Mouse (Mus musculus): ENCODE measurements around the gene Nmrk2. TPM values are rescaled to one million over a fixed set of nuclear protein-coding genes. Genes with fewer than 3 reads are reported as not detected.

The Nmrk2 gene
- polyA plus RNA-seq, 1 experiment from 2014 or later = 2.7 TPM

- Histone ChIP-seq H3K27ac (peak overlapping the region; percentile 60), H3K27me3 (ENCODE audit: insufficient read depth, poor library complexity, severe bottlenecking) (0 out of 2 replicates have a peak, but pooled peaks cover 7% of the 10 kb centered on the region), H3K36me3 (no peaks in the 10 kb centered on the region; the same call in 1 of the 2 replicates), H3K9me3 (no peaks in the 10 kb centered on the region), H3K4me1 (peaks cover 61% of the 10 kb centered on the region), H3K4me3 (no peak overlapping the region)
- DNase-seq (ENCODE audit: low spot score) = no peak
- 57% methylated on average over 8 of the region's 8 CpGs for WGBS
Measured at GRCm38 (mm10) chr10:81202978-81203720, 1.3 kb upstream of the Nmrk2 start.

- Histone ChIP-seq H3K36me3 (no peaks in the 10 kb centered on the region), H3K27ac (peak overlapping the region; percentile 60), H3K9me3 (no peaks in the 10 kb centered on the region), H3K4me3 (no peak overlapping the region), H3K27me3 (ENCODE audit: insufficient read depth, poor library complexity, severe bottlenecking) (peaks cover 24% of the 10 kb centered on the region), H3K4me1 (peaks cover 73% of the 10 kb centered on the region)
- DNase-seq (ENCODE audit: low spot score) = no peak
- WGBS = 64% methylated on average over 20 of the region's 20 CpGs
Measured at GRCm38 (mm10) chr10:81200605-81201287, 1.1 kb downstream of the Nmrk2 start.

- peaks cover 73% of the 10 kb centered on the region for H3K4me1 ChIP-seq
- WGBS = 76% methylated on average over 13 of the region's 13 CpGs
- H3K36me3 ChIP-seq = no peaks in the 10 kb centered on the region
- no peaks in the 10 kb centered on the region for H3K9me3 ChIP-seq
- no peak for DNase-seq (ENCODE audit: low spot score)
- H3K4me3 ChIP-seq = no peak overlapping the region
- H3K27ac ChIP-seq = peak overlapping the region; percentile 60; the same call in 1 of the 2 replicates
- H3K27me3 ChIP-seq (ENCODE audit: insufficient read depth, poor library complexity, severe bottlenecking) = peaks cover 30% of the 10 kb centered on the region
Measured at GRCm38 (mm10) chr10:81200141-81200540, 1.7 kb downstream of the Nmrk2 start.

DNA sequence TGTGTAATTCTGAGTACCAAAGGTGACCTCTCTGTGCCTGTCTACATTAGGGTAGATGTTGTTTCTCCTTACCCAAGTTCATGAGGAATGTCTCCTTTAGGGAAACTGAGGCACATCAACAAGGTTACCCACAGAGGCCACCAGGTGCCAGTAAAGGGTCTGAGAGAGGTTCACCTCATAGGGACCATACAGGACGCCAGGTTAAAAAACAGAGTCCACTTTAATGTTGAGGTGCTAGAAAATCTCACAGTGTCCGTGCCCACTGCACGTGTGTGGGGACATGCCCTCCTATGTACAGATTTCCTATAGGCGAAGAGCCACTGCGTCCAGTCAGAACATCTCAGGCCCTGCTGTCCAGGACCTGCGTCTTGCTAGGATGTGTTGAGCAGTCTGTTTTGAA lies 2.9 kb downstream of the Nmrk2 start:
- Histone ChIP-seq H3K27ac (0 out of 2 replicates have a peak overlapping the region, but pooled peaks have one; percentile 26), H3K4me1 (peaks cover 72% of the 10 kb centered on the region), H3K4me3 (no peak overlapping the region), H3K9me3 (no peaks in the 10 kb centered on the region), H3K27me3 (ENCODE audit: insufficient read depth, poor library complexity, severe bottlenecking) (peaks cover 41% of the 10 kb centered on the region), H3K36me3 (no peaks in the 10 kb centered on the region)
- DNase-seq (ENCODE audit: low spot score) = no peak
- WGBS = 82% methylated on average over 6 of the region's 6 CpGs

- Histone ChIP-seq H3K27ac (no peak overlapping the region), H3K4me1 (peaks cover 69% of the 10 kb centered on the region), H3K9me3 (no peaks in the 10 kb centered on the region), H3K4me3 (no peak overlapping the region), H3K27me3 (ENCODE audit: insufficient read depth, poor library complexity, severe bottlenecking) (peaks cover 42% of the 10 kb centered on the region), H3K36me3 (no peaks in the 10 kb centered on the region)
- WGBS = 3% methylated on average over 9 of the region's 9 CpGs
- no peak for DNase-seq (ENCODE audit: low spot score)
Measured at GRCm38 (mm10) chr10:81198230-81198629, 3.6 kb downstream of the Nmrk2 start.

DNA sequence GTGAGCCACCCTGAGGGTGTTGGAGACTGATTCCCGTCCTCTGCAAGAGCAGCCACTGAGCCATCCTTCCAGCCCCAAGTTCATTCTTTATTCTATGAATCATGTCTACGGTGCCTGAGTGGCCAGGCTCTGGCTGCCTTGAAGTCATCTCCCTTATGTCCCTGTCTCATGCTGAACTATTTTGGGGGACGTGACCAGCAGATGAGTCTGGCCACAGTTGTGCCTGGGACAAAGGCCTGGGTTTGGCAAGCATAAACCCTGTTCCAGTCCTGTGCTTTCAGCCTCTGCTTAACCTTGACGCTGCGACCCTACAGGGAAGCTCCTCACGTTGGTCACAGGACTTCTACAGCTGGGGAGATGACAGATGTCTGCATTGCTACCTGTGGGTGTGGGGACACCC lies 4.5 kb downstream of the Nmrk2 start:
- Histone ChIP-seq H3K4me3 (peak overlapping the region; percentile 60), H3K9me3 (no peaks in the 10 kb centered on the region), H3K27ac (peak overlapping the region; percentile 56), H3K36me3 (no peaks in the 10 kb centered on the region), H3K27me3 (ENCODE audit: insufficient read depth, poor library complexity, severe bottlenecking) (peaks cover 42% of the 10 kb centered on the region), H3K4me1 (peaks cover 72% of the 10 kb centered on the region)
- no peak for DNase-seq (ENCODE audit: low spot score)
- WGBS = 29% methylated on average over 6 of the region's 6 CpGs

DNA sequence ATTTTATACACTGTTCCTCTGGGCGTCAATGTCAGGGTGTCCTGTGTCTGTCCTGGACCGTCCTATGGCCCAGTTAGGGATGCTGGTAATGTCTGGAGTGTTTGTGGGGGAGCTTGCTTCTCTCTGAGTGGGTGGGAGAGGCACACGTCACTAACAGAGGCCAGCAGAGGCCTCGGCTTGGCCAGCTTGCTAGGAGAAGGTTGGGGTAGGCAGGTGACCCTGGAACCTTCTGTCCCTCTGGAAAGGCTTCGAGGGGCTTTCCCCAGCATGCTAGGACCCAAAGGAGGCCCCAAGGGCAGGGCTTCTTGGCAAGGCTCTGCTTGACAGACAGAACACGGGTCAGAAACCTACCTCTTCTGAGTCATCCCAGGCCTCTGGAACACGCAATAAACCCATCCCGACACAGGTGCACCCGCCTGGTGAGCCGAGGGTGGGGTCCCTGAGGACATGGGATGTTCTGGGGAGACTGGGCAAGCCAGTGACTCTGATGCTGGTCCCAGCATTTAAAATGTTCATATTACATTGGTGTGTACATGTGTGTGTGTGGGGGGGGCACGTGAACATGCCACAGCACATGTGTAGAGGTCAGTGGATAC lies 5.3 kb downstream of the Nmrk2 start:
- H3K36me3 ChIP-seq = peaks cover 4% of the 10 kb centered on the region; the same call in 1 of the 2 replicates
- H3K27me3 ChIP-seq (ENCODE audit: insufficient read depth, poor library complexity, severe bottlenecking) = peaks cover 42% of the 10 kb centered on the region
- H3K9me3 ChIP-seq = no peaks in the 10 kb centered on the region
- no peak for DNase-seq (ENCODE audit: low spot score)
- peak overlapping the region; percentile 97 for H3K27ac ChIP-seq
- peaks cover 72% of the 10 kb centered on the region for H3K4me1 ChIP-seq
- WGBS = 54% methylated on average over 11 of the region's 11 CpGs
- H3K4me3 ChIP-seq = peak overlapping the region; percentile 60

DNA sequence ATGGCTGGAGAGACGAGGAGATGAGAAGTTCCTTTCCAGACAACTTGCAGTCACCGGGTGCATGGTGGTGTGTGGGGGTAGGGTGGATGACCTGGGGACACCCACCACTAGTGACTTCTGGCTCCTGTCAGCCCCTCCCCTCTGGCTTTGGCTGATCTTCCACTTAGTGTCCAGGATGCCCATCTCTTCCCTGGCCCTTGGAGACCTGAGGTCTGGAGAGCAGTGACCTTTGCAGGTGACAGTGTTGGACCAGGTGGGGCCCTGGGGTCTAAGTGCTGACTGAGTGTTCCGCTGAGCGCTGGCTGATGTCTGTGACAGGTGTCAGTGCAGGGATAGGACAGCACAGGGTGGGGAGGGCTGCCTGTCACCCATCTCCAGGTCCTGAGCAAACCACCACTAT lies 6.6 kb downstream of the Nmrk2 start:
- H3K4me1 ChIP-seq = peaks cover 71% of the 10 kb centered on the region
- H3K4me3 ChIP-seq = peak overlapping the region; percentile 60
- WGBS = 34% methylated on average over 4 of the region's 4 CpGs
- H3K27me3 ChIP-seq (ENCODE audit: insufficient read depth, poor library complexity, severe bottlenecking) = peaks cover 38% of the 10 kb centered on the region
- H3K9me3 ChIP-seq = no peaks in the 10 kb centered on the region
- DNase-seq (ENCODE audit: low spot score) = no peak
- peaks cover 16% of the 10 kb centered on the region for H3K36me3 ChIP-seq
- H3K27ac ChIP-seq = peak overlapping the region; percentile 97

DNA sequence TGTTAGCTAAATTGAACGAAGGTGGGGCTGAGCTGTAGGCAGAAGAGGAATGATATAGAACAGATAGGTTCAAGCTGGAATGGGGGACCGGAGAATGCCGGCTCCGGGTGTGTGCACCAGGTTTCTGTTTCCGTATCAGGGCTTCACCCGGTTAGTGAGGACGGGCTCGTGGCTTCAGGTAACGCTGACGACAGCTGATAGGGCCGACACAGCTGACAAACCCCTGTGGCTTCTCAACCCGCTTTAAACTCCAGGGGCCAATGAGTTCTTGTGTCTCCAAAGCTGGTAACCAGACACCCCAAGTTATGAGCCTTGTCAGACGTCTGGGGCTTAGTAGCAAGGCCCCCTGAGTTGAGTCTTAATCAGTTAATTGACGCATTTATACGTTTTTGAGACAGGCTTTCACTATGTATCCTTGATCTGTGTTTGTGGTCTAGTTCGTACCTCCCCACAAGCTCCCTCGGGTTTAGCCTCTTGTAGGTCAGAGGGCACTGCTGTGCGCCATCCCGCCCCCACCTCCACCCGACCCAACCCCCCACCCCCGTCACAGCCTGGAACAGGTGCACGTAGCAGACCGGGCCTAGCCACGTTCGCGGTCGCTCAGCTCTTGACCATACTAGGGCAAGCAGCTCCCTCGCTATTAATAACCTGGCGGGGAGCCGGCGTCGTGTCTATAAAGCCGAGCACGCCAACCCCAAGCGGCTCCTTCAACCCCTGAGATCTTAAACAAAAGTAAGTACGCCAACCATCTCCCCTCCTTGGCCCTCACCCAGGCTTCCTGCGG lies 7.7 kb downstream of the Nmrk2 start:
- DNase-seq (ENCODE audit: low spot score) = peak; percentile 91
- peaks cover 67% of the 10 kb centered on the region for H3K4me1 ChIP-seq
- H3K36me3 ChIP-seq = peaks cover 25% of the 10 kb centered on the region
- peaks cover 34% of the 10 kb centered on the region for H3K27me3 ChIP-seq (ENCODE audit: insufficient read depth, poor library complexity, severe bottlenecking)
- 8% methylated on average over 37 of the region's 37 CpGs for WGBS
- peak overlapping the region; percentile 60 for H3K4me3 ChIP-seq
- H3K27ac ChIP-seq = peak overlapping the region; percentile 97
- no peaks in the 10 kb centered on the region for H3K9me3 ChIP-seq

DNA sequence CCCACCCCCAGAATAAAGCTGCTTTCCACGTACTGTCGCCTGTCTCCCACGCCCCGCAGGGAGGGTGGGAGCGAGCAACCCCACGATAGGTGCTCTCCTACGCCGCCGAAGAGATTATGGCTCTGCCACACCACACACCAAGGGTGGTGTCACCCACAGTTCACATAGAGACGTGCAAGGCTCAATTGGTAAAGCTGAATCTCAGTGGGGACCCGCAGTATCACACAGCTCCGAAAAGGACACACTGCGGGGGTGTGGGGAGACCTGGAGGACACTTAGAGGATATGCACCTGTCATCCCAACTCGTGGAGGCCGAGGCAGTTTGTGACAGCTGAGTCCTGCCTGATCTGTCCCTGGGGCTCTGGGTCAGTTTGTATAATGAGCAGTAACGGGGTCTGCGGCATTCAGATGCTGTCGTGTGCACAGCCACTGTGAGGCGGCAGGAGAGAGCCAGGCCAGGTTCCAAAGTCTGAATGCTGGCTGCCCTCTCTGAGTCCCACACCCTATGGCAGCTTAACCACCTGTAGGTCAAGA lies 8.8 kb downstream of the Nmrk2 start:
- peaks cover 34% of the 10 kb centered on the region for H3K36me3 ChIP-seq
- WGBS = 7% methylated on average over 19 of the region's 19 CpGs
- no peak for DNase-seq (ENCODE audit: low spot score)
- H3K27me3 ChIP-seq (ENCODE audit: insufficient read depth, poor library complexity, severe bottlenecking) = peaks cover 34% of the 10 kb centered on the region
- peaks cover 61% of the 10 kb centered on the region for H3K4me1 ChIP-seq
- H3K27ac ChIP-seq = peak overlapping the region; percentile 97
- peak overlapping the region; percentile 73 for H3K4me3 ChIP-seq
- no peaks in the 10 kb centered on the region for H3K9me3 ChIP-seq

DNA sequence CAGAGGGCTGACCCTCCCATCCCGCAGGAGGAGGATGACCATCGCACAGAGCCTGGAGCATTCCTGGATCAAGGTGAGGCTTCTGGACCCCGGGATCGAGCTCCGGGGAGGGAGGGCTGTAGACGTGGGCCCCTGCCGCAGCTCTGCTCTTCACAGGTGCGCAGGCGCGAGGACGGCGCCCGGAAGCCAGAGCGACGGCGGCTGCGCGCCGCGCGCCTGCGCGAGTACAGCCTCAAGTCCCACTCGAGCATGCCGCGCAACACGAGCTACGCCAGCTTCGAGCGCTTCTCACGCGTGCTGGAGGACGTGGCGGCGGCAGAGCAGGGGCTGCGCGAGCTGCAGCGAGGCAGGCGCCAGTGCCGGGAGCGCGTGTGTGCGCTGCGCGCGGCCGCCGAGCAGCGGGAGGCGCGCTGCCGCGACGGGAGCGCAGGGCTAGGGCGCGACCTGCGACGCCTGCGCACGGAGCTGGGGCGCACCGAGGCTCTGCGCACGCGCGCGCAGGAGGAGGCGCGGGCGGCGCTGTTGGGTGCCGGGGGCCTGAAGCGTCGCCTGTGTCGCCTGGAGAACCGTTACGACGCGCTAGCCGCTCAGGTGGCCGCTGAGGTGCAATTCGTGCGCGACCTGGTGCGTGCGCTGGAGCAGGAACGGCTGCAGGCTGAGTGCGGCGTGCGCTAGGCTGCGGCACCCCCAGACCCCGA lies 9.4 kb downstream of the Nmrk2 start:
- DNase-seq (ENCODE audit: low spot score) = no peak
- H3K4me3 ChIP-seq = peak overlapping the region; percentile 73
- peaks cover 59% of the 10 kb centered on the region for H3K4me1 ChIP-seq
- H3K27ac ChIP-seq = peak overlapping the region; percentile 97
- WGBS = 1% methylated on average over 92 of the region's 93 CpGs
- H3K36me3 ChIP-seq = peaks cover 40% of the 10 kb centered on the region
- no peaks in the 10 kb centered on the region for H3K9me3 ChIP-seq
- H3K27me3 ChIP-seq (ENCODE audit: insufficient read depth, poor library complexity, severe bottlenecking) = peaks cover 33% of the 10 kb centered on the region

Data from heart, embryonic 10.5 days (tissue).